ENCODE assay signal across 27 mouse cellular contexts in genomic region chr9:116331406-116331805, GRCm38 (mm10).
A peak's percentile ranks its signal among the peaks of the same experiment; 100 is the strongest.
DNase-seq lines count a peak whose midpoint lies in the region; ATAC-seq lines count a peak whose summit lies in the region.
"Had no signal": no experiment of that assay in that cellular context is flagged by ENCODE, and none has a peak within 500 bp of the region (broad histone marks: within the 10 kb centered on the region; RNA-seq: fewer than 3 reads in every experiment).

No protein-coding gene starts in this region.

- no peak for DNase-seq in limb, embryonic 10.5 days (ENCODE audit: low spot score)
- peak; percentile 59 for DNase-seq in NIH3T3 (ENCODE audit: low read depth)
- peak; percentile 58 for DNase-seq in fibroblast of lung, adult 2 months (ENCODE audit: low read depth)
- no peak for DNase-seq in right cerebral cortex, adult 2 months (ENCODE audit: low spot score in 2 of 2)
- no peak for DNase-seq in heart, postnatal 4 days
- DNase-seq: adrenal gland, adult 2 months; adrenal gland, postnatal 14 days; cerebellum, adult 11 months; cerebellum, adult 2 months; cerebellum, adult 9-11 months; cerebellum, postnatal 25 days; forebrain, postnatal 0 days; gastrocnemius, postnatal 10 days; heart, adult 18-20 months; heart, postnatal 10 days; kidney, adult 11 months had no signal

- no peak for ATAC-seq in limb, embryonic 13.5 days (ENCODE audit: low FRiP score, low read depth)
- ATAC-seq: forebrain, embryonic 14.5 days; forebrain, postnatal 0 days; hindbrain, embryonic 16.5 days; intestine, embryonic 15.5 days had no signal

- no peak overlapping the region for H3K9ac ChIP-seq in limb, embryonic 13.5 days
- H3K9ac ChIP-seq: embryonic facial prominence, embryonic 12.5 days; embryonic facial prominence, embryonic 15.5 days; forebrain, postnatal 0 days; heart, embryonic 12.5 days; heart, embryonic 15.5 days; hindbrain, embryonic 13.5 days; intestine, embryonic 15.5 days had no signal

- H3K27me3 ChIP-seq in limb, embryonic 13.5 days, result no peaks in the 10 kb centered on the region
- no peaks in the 10 kb centered on the region for H3K27me3 ChIP-seq in limb, embryonic 10.5 days (ENCODE audit: low read depth, poor library complexity, severe bottlenecking)
- H3K27me3 ChIP-seq: embryonic facial prominence, embryonic 12.5 days; embryonic facial prominence, embryonic 15.5 days; heart, embryonic 12.5 days; heart, embryonic 15.5 days; hindbrain, embryonic 13.5 days; intestine, embryonic 15.5 days had no signal

- WGBS in limb, embryonic 13.5 days, result 44% methylated on average over 2 of the region's 2 CpGs
- WGBS in limb, embryonic 10.5 days, result 93% methylated on average over 2 of the region's 2 CpGs

- no peak overlapping the region for H3K4me2 ChIP-seq in limb, embryonic 13.5 days (replicated peaks)
- H3K4me2 ChIP-seq: embryonic facial prominence, embryonic 12.5 days; embryonic facial prominence, embryonic 15.5 days; heart, embryonic 12.5 days; heart, embryonic 15.5 days; hindbrain, embryonic 13.5 days; intestine, embryonic 15.5 days had no signal

- no peak overlapping the region for H3K4me3 ChIP-seq in limb, embryonic 13.5 days
- no peak overlapping the region for H3K4me3 ChIP-seq in limb, embryonic 10.5 days
- H3K4me3 ChIP-seq: embryonic facial prominence, embryonic 12.5 days; embryonic facial prominence, embryonic 15.5 days; erythroblast, embryonic 14.5 days; heart, embryonic 12.5 days; heart, embryonic 15.5 days; hindbrain, embryonic 13.5 days; intestine, embryonic 15.5 days had no signal

- peak overlapping the region; percentile 56; the same call in 1 of the 2 replicates for H3K27ac ChIP-seq in limb, embryonic 13.5 days
- no peak overlapping the region for H3K27ac ChIP-seq in limb, embryonic 10.5 days
- H3K27ac ChIP-seq: embryonic facial prominence, embryonic 12.5 days; embryonic facial prominence, embryonic 15.5 days; heart, embryonic 15.5 days; hindbrain, embryonic 13.5 days; intestine, embryonic 15.5 days had no signal

- H3K9me3 ChIP-seq in limb, embryonic 13.5 days, result no peaks in the 10 kb centered on the region
- no peaks in the 10 kb centered on the region for H3K9me3 ChIP-seq in limb, embryonic 10.5 days (replicated peaks)
- H3K9me3 ChIP-seq: embryonic facial prominence, embryonic 12.5 days; embryonic facial prominence, embryonic 15.5 days; heart, embryonic 12.5 days; heart, embryonic 15.5 days; hindbrain, embryonic 13.5 days; intestine, embryonic 15.5 days had no signal

- no peaks in the 10 kb centered on the region for H3K36me3 ChIP-seq in limb, embryonic 13.5 days
- no peaks in the 10 kb centered on the region for H3K36me3 ChIP-seq in limb, embryonic 10.5 days
- H3K36me3 ChIP-seq: embryonic facial prominence, embryonic 12.5 days; embryonic facial prominence, embryonic 15.5 days; G1E; heart, embryonic 12.5 days; heart, embryonic 15.5 days; hindbrain, embryonic 13.5 days; intestine, embryonic 15.5 days had no signal

- H3K4me1 ChIP-seq in limb, embryonic 13.5 days, result peaks cover 31% of the 10 kb centered on the region
- peaks cover 11% of the 10 kb centered on the region for H3K4me1 ChIP-seq in limb, embryonic 10.5 days
- H3K4me1 ChIP-seq: embryonic facial prominence, embryonic 12.5 days; intestine, embryonic 15.5 days had no signal

Comparison
In these comparisons a context has a peak if more than half of its experiments do, and no peak if none do; other contexts are left out.
1. DNase-seq: peak in NIH3T3 (single experiment) and fibroblast of lung, adult 2 months (single experiment); none in limb, embryonic 10.5 days (single experiment), right cerebral cortex, adult 2 months (0 of 2) and heart, postnatal 4 days (single experiment).